Mouse (Mus musculus) left cerebral cortex, adult 11 months (tissue): ENCODE results near the gene Fkbp3.
"Not testable (repeated sequence)": the region's sequence is repeated elsewhere in the genome, so short reads cannot be mapped to it uniquely, and the experiment has no call there.

Experiments used
- DNase-seq: peaks from one replicate; pipeline ENCODE4 v3.0.0; 2022; ENCODE audit warnings: low spot score

The Fkbp3 gene

GRCm38 (mm10) chr12:65073611-65074178 is at the start of gene Fkbp3:
Gene Fkbp3, minus strand, starts transcription at chr12:65074007.
- peak; percentile 95 for DNase-seq

- no peak for DNase-seq
These were observed 45.6 kb upstream of the Fkbp3 start for GRCm38 (mm10) chr12:65119451-65119850.

GRCm38 (mm10) chr12:65118968-65119367 is 45.2 kb upstream of the Fkbp3 start:
- no peak for DNase-seq

- DNase-seq: not testable (repeated sequence)
These were observed 41.2 kb upstream of the Fkbp3 start for GRCm38 (mm10) chr12:65114978-65115377.

GRCm38 (mm10) chr12:65113925-65114324 is 40.1 kb upstream of the Fkbp3 start:
- no peak for DNase-seq

- no peak for DNase-seq
These were observed 39.0 kb upstream of the Fkbp3 start for GRCm38 (mm10) chr12:65112811-65113210.

GRCm38 (mm10) chr12:65111503-65111902 is 37.7 kb upstream of the Fkbp3 start:
- no peak for DNase-seq

GRCm38 (mm10) chr12:65108746-65109145 is 34.9 kb upstream of the Fkbp3 start:
- DNase-seq: no peak

GRCm38 (mm10) chr12:65076906-65077305 is 3.1 kb upstream of the Fkbp3 start:
- no peak for DNase-seq

- DNase-seq: no peak
These were observed 2.0 kb upstream of the Fkbp3 start for GRCm38 (mm10) chr12:65075733-65076310.

- peak; percentile 84 for DNase-seq
These were observed 1.4 kb upstream of the Fkbp3 start, which contains the start of gene Fancm for GRCm38 (mm10) chr12:65075085-65075732. Gene Fancm, plus strand, starts transcription at chr12:65075603.

- DNase-seq: no peak
These were observed 844 bp upstream of the Fkbp3 start for GRCm38 (mm10) chr12:65074651-65075050.

- DNase-seq: no peak
These were observed 746 bp downstream of the Fkbp3 start for GRCm38 (mm10) chr12:65072911-65073610.

GRCm38 (mm10) chr12:65068409-65068808 is 5.4 kb downstream of the Fkbp3 start:
- no peak for DNase-seq

- no peak for DNase-seq
These were observed 7.6 kb downstream of the Fkbp3 start for GRCm38 (mm10) chr12:65066234-65066633.

GRCm38 (mm10) chr12:65065241-65065640 is 8.6 kb downstream of the Fkbp3 start:
- DNase-seq: no peak

GRCm38 (mm10) chr12:65061082-65061481 is 12.7 kb downstream of the Fkbp3 start:
- DNase-seq: no peak

GRCm38 (mm10) chr12:65058203-65058602 is 15.6 kb downstream of the Fkbp3 start:
- DNase-seq: no peak

GRCm38 (mm10) chr12:65048799-65049198 is 25.0 kb downstream of the Fkbp3 start:
- no peak for DNase-seq

- no peak for DNase-seq
These were observed 36.3 kb downstream of the Fkbp3 start for GRCm38 (mm10) chr12:65037546-65037937.

GRCm38 (mm10) chr12:65036892-65037545 is 36.8 kb downstream of the Fkbp3 start:
- DNase-seq: no peak

GRCm38 (mm10) chr12:65036190-65036870 is 37.5 kb downstream of the Fkbp3 start, which contains the start of gene Prpf39:
Gene Prpf39, plus strand, starts transcription at chr12:65036333.
- DNase-seq: peak; percentile 84
